Mouse (Mus musculus): ENCODE data around the gene Slc16a11.

DNA sequence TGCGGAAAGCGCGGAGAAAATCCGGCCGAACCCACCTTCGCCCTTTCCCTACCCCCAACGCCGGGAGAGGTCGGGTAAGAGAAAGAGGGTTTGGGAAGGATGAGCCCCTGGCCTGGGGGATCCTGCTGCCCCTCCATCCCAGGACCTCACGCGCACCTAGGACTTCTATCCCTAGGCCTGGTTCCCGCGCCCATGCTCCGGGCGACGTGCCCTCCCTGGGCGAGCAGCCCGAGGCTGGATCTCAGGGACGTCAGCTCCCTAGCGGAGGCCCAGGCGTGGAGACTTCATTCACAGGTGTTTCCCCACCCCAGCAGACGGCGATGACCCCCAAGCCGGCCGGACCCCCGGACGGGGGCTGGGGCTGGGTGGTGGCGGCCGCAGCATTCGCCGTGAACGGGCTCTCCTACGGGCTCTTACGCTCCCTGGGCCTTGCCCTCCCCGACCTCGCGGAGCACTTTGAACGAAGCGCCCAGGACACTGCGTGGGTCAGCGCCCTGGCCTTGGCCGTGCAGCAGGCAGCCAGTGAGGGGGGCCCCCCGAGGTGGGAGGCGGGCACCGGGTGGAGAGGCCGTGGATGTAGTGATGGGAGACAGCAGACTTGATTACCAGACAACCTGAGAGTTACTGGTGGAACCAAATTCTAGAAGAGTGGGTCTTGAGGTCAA is 1.8 kb downstream of the Slc16a11 start:
- TF ChIP-seq CTCF (IDR thresholded peaks at IDR 0.05; ENCODE audit: low read depth) (no peak), EP300 (optimal IDR thresholded peaks at IDR 0.05) (no peak)

Measured in stomach, postnatal 0 days (tissue).